Mouse (Mus musculus) myocyte (in vitro differentiated cells): ENCODE measurements around the gene Rfx1. TPM values are rescaled to one million over a fixed set of nuclear protein-coding genes. Genes with fewer than 3 reads are reported as not detected.

Experiments
- H3K27me3 ChIP-seq: one replicate; pipeline ENCODE4 v1.6.1; 2011; ENCODE audit not compliant: control insufficient read depth, insufficient read depth, insufficient read length
- H3K36me3 ChIP-seq: one replicate; pipeline ENCODE4 v1.6.1; 2011; ENCODE audit not compliant: control insufficient read depth, insufficient read depth
- H3K4me2 ChIP-seq: one replicate; pipeline ENCODE4 v1.6.1; 2011; ENCODE audit warnings: low read depth, control low read depth
- H3K4me3 ChIP-seq: one replicate; pipeline ENCODE4 v1.5.1; 2011; ENCODE audit warnings: mild to moderate bottlenecking, control low read depth, moderate library complexity
- H3K79me2 ChIP-seq: one replicate; pipeline ENCODE4 v1.6.1; 2011; ENCODE audit not compliant: control insufficient read depth, insufficient read depth
- H3ac ChIP-seq: one replicate; pipeline ENCODE4 v1.6.1; 2011; ENCODE audit not compliant: control insufficient read depth, insufficient read length
- CEBPB ChIP-seq: IDR thresholded peaks from 2 replicates; pipeline ENCODE4 v1.6.1; 2011; ENCODE audit warnings: mild to moderate bottlenecking, moderate library complexity; ENCODE audit not compliant: poor library complexity, insufficient read depth, severe bottlenecking
- E2F4 ChIP-seq: IDR thresholded peaks from one replicate; pipeline ENCODE4 v1.6.1; 2011; ENCODE audit warnings: mild to moderate bottlenecking, control low read depth, moderate library complexity; ENCODE audit not compliant: insufficient read depth
- MAX ChIP-seq: IDR thresholded peaks from one replicate; pipeline ENCODE4 v1.6.1; 2011; ENCODE audit warnings: low read depth, mild to moderate bottlenecking, control low read depth
- MYOD1 ChIP-seq, 3 experiments: IDR thresholded peaks; one replicate each; pipeline ENCODE4 v1.6.1; 2011; ENCODE audit warnings: control low read depth in 2 of 3, low read depth in 2 of 3, mild to moderate bottlenecking in 2 of 3, moderate library complexity in 1 of 3; ENCODE audit not compliant: insufficient read length in 2 of 3, control insufficient read depth in 1 of 3
- MYOG ChIP-seq, 3 experiments: IDR thresholded peaks; one replicate each; pipeline ENCODE4 v1.6.1; 2011; ENCODE audit warnings: control low read depth in 2 of 3, low read depth in 2 of 3, mild to moderate bottlenecking in 2 of 3; ENCODE audit not compliant: insufficient read length in 2 of 3, control insufficient read depth in 1 of 3, insufficient read depth in 1 of 3
- POLR2A ChIP-seq: IDR thresholded peaks from one replicate; pipeline ENCODE4 v1.6.1; 2011; ENCODE audit warnings: low read depth, mild to moderate bottlenecking, control low read depth, moderate library complexity; ENCODE audit not compliant: insufficient read length
- POLR2AphosphoS2 ChIP-seq: IDR thresholded peaks from one replicate; pipeline ENCODE4 v1.6.1; 2011; ENCODE audit warnings: low read depth, control low read depth; ENCODE audit not compliant: insufficient read length
- REST ChIP-seq: IDR thresholded peaks from one replicate; pipeline ENCODE4 v1.6.1; 2011; ENCODE audit warnings: mild to moderate bottlenecking, control low read depth, moderate library complexity; ENCODE audit not compliant: insufficient read depth, insufficient read length
- SRF ChIP-seq: IDR thresholded peaks from one replicate; pipeline ENCODE4 v1.6.1; 2011; ENCODE audit warnings: low read depth; ENCODE audit not compliant: control insufficient read depth, insufficient read length
- TCF12 ChIP-seq: IDR thresholded peaks from one replicate; pipeline ENCODE4 v1.6.1; 2011; ENCODE audit warnings: mild to moderate bottlenecking, control low read depth; ENCODE audit not compliant: poor library complexity, insufficient read depth, severe bottlenecking
- TCF3 ChIP-seq: IDR thresholded peaks from one replicate; pipeline ENCODE4 v1.6.1; 2011; ENCODE audit warnings: low read depth, control low read depth; ENCODE audit not compliant: insufficient read length
- USF1 ChIP-seq: IDR thresholded peaks from one replicate; pipeline ENCODE4 v1.6.1; 2011; ENCODE audit warnings: low read depth, mild to moderate bottlenecking, control low read depth, moderate library complexity
- polyA plus RNA-seq: library from polyadenylated mRNA; unstranded; fragments of >200 nt; fragmentation: generic; extraction: Trizol; gene quantifications from one replicate; pipeline ENCODE4 v1.2.1, GENCODE M21; 2012; ENCODE audit warnings: missing spikeins

Rfx1 gene
- polyA plus RNA-seq, 1 experiment: 9.9 TPM

DNA sequence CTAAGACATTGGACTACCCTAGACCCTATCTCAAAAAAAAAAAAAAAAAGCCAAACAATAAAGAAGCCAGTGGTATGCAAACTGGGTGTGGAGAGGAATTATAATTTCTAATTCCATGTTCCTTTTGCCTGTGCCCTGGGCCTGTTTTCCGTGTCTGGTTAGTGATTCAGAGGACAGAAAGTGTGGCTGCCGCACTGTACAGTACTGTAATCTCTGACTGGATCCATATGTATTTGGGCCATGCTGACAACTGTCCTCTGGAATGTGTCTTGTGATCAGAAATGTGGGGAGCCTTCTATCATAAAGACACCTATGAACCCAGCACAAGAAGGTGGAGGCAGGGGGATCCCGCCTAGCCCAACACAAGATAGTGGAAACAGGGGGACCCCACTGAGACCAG is 55.5 kb downstream of the Rfx1 start:
- no peaks in the 10 kb centered on the region for H3K27me3 ChIP-seq
- H3K36me3 ChIP-seq: no peaks in the 10 kb centered on the region
- H3ac ChIP-seq: no peak overlapping the region
- H3K4me2 ChIP-seq: no peak overlapping the region
- no peaks in the 10 kb centered on the region for H3K79me2 ChIP-seq
- TF ChIP-seq POLR2AphosphoS2 (no peak), TCF3 (no peak), CEBPB (no peak), USF1 (no peak), E2F4 (no peak), TCF12 (no peak)
- no peak overlapping the region for H3K4me3 ChIP-seq

DNA sequence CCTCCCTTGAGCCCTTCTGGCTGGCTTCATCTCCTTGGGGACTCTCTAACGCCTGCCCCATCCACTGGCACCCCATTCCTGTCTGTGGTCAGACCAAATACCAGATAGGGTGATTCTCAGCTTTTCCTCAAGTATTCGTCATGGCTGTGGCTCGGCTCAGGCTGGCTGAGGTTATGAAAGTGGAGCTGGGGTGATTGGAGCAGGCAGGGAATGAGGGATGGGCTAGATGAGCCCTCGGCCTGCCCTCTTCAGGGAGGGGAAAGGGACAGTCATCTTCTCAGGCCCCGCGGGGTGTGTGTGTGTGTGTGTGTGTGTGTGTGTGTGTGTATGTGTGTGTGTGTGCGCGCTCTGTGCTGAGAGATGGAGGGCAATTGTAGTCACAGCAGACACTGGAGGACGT is 59.0 kb downstream of the Rfx1 start, which contains the start of gene Podnl1:
Podnl1 (plus strand) TSS at position 334 of the 400 bp plus-strand sequence.
- Histone ChIP-seq H3K27me3 (no peaks in the 10 kb centered on the region), H3K4me2 (peak within 1 kb of the TSS; percentile 90), H3ac (no peak within 1 kb of the TSS), H3K36me3 (no peaks in the 10 kb centered on the region), H3K79me2 (no peaks in the 10 kb centered on the region), H3K4me3 (peak within 1 kb of the TSS; percentile 19)
- TF ChIP-seq MYOD1 (IDR thresholded peaks at IDR 0.05; ENCODE audit: control insufficient read depth in 1 of 3, insufficient read length in 2 of 3, low read depth in 2 of 3): peak in 1 of 3 experiments; percentile 12
- peak; percentile 33 for TF ChIP-seq POLR2A
- TF ChIP-seq REST: no peak

DNA sequence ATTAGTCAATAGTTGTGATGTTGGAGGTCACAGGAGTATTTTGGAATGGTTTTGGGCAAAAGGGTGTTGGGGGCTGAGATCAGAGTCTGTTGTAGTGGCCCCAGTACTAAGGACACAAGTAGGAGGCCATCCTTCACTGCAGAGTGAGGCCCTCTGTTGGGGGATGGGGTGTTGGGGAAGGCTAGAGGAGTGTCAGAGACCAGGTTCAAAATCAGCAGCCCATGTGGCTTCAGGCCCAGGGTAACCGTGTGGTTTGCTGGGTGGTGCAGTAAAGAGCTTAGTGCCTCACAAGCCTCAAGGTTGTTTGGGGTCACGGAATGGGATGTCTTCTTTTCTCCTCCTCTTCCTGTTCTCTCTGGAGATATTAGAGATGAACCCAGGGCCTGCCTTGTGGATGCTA is 60.1 kb downstream of the Rfx1 start:
- no peaks in the 10 kb centered on the region for H3K79me2 ChIP-seq
- no peak overlapping the region for H3ac ChIP-seq
- H3K36me3 ChIP-seq: no peaks in the 10 kb centered on the region
- H3K4me3 ChIP-seq: peak overlapping the region; percentile 19
- peak overlapping the region; percentile 90 for H3K4me2 ChIP-seq
- no peaks in the 10 kb centered on the region for H3K27me3 ChIP-seq
- TF ChIP-seq TCF12 (no peak), CEBPB (no peak), E2F4 (no peak), REST (no peak), POLR2A (no peak), MYOD1 (IDR thresholded peaks at IDR 0.05; ENCODE audit: control insufficient read depth in 1 of 3, insufficient read length in 2 of 3, low read depth in 2 of 3) (no peak)

DNA sequence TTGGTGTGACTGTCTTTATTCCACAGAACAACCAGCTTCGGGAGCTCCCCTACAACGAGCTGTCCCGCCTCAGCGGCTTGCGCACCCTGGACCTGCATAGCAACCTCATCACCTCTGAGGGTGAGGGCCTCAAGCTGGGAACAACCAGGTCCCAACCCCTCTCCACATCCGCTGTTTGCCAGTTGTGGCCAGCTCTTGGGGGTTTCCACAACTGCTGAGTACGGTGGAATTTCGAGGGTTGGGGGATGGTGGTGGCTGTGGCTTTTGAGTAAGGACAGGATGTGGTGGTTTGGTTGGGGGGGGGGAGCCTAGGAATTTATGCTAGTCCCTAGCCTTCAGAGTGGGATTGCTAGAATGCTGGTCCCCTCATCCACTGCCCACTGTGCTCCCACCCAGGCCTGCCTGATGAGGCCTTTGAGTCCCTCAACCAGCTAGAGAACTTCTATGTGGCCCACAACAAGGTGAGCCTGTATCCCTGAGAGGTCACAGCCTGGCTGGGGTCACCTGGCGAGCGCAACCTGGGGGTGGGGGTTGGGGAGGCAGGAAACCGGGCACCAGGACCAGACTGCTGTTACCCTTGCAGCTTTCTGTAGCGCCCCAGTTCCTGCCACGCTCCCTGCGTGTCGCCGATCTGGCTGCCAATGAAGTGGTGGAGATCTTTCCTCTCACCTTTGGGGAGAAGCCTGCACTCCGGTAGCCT is 60.7 kb downstream of the Rfx1 start:
- H3ac ChIP-seq: no peak overlapping the region
- H3K79me2 ChIP-seq: no peaks in the 10 kb centered on the region
- H3K36me3 ChIP-seq: no peaks in the 10 kb centered on the region
- no peak overlapping the region for H3K4me3 ChIP-seq
- H3K4me2 ChIP-seq: peak overlapping the region; percentile 90
- no peak for TF ChIP-seq E2F4
- no peak for TF ChIP-seq SRF
- TF ChIP-seq REST: no peak
- no peak for TF ChIP-seq MAX
- no peak for TF ChIP-seq POLR2AphosphoS2
- H3K27me3 ChIP-seq: no peaks in the 10 kb centered on the region

DNA sequence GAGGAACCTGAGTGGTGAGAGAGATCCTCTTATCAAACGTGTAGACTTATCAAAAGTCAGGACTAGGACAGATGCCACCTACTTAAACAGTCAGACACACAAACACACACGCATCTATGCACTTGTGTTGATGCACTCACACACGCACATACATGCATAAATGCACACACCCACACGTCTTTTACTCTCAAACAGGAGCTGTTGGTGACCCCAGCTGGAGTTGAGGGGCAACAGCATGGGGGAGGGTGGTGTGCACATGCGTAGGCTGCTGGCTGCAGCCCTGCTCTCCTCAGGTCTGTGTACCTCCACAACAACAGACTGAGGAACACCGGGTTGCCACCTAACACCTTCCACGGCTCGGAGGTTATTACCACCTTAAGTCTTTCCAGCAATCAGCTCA is 61.6 kb downstream of the Rfx1 start:
- Histone ChIP-seq H3K36me3 (no peaks in the 10 kb centered on the region), H3K27me3 (no peaks in the 10 kb centered on the region), H3K79me2 (no peaks in the 10 kb centered on the region), H3K4me3 (no peak overlapping the region), H3ac (no peak overlapping the region), H3K4me2 (no peak overlapping the region)
- TF ChIP-seq USF1 (no peak), TCF3 (no peak), REST (no peak), MYOG (IDR thresholded peaks at IDR 0.05; ENCODE audit: control insufficient read depth in 1 of 3, insufficient read depth in 1 of 3, insufficient read length in 2 of 3, low read depth in 2 of 3) (no peak), MAX (no peak), POLR2A (no peak), MYOD1 (IDR thresholded peaks at IDR 0.05; ENCODE audit: control insufficient read depth in 1 of 3, insufficient read length in 2 of 3, low read depth in 2 of 3) (no peak)

DNA sequence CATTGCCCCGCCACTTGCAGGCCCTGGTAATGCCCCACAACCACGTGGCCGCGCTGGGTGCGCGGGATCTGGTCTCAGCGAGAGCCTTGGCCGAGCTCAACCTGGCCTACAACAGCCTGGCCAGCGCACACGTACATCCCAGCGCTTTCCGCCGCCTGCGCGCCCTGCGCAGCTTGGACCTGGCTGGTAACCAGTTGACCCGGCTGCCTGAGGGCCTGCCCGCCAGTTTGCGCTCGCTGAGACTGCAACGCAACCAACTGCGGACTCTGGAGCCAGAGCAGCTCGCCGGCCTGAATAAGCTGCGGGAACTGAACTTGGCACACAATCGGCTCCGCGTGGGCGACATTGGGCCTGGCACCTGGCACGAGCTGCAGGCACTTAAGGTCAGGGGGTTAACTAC is 64.2 kb downstream of the Rfx1 start:
- H3K27me3 ChIP-seq: no peaks in the 10 kb centered on the region
- no peaks in the 10 kb centered on the region for H3K79me2 ChIP-seq
- no peak overlapping the region for H3ac ChIP-seq
- H3K36me3 ChIP-seq: peaks cover 7% of the 10 kb centered on the region
- TF ChIP-seq CEBPB (no peak), TCF12 (no peak), REST (no peak), TCF3 (no peak)
- H3K4me3 ChIP-seq: no peak overlapping the region
- no peak overlapping the region for H3K4me2 ChIP-seq
